Mouse (Mus musculus) cerebellum, adult 2 months (tissue): ENCODE measurements at regions not wholly inside any gene's neighbourhood (a gene's known extent, or its start where the extent isn't known, plus 50 kb on each side); places are given as distances from the start of the nearest gene placed in this dataset.

Experiments used
- CTCF ChIP-seq: fragments of 200-500 bp; IDR thresholded peaks from 2 replicates; pipeline ENCODE4 v1.5.1; 2011; ENCODE audit warnings: low read depth, mild to moderate bottlenecking, control low read depth, low read length, moderate library complexity, borderline replicate concordance; ENCODE audit not compliant: insufficient read depth
- POLR2A ChIP-seq: fragments of 200-500 bp; IDR thresholded peaks from 2 replicates; pipeline ENCODE4 v1.6.1; 2011; ENCODE audit warnings: low read length, control low read depth, borderline replicate concordance; ENCODE audit not compliant: insufficient read depth

- TF ChIP-seq CTCF (no peak), POLR2A (no peak)
Measured at GRCm38 (mm10) chr15:88430941-88431340, 169.2 kb upstream of the Zdhhc25 start.
